ENCODE assay signal across 12 mouse cellular contexts in the genomic region with DNA sequence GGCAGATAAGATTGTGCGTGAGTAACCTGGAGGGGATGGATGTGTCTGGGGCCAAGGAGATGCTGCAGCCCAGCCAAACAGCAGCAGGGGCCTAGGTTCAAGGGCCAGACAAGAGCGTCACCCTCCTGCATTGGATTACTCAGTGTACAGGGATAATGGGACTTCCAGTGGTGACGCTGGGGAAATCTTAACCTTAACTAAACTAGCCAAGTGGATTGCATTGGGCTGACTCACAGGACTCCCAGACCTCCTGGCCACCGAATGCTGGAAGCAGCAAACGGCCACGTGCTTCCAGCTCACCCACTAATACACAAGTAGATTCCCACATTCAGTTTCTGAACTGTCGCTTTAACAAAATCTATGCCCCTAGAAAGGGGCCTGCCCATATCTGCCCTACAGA. TPM values are rescaled to one million over a fixed set of nuclear protein-coding genes. Genes with fewer than 3 reads are reported as not detected.
DNase-seq lines count a peak whose midpoint lies in the region; ATAC-seq lines count a peak whose summit lies in the region.
"Had no signal": no experiment of that assay in that cellular context is flagged by ENCODE, and none has a peak within 500 bp of the region (broad histone marks: within the 10 kb centered on the region; RNA-seq: fewer than 3 reads in every experiment).

No protein-coding gene starts in this region.

- no peak overlapping the region for H3K4me3 ChIP-seq in intestine, embryonic 16.5 days (ENCODE audit: low read length)
- H3K4me3 ChIP-seq: midbrain, embryonic 15.5 days had no signal

- H3K9ac ChIP-seq in intestine, embryonic 16.5 days (ENCODE audit: low read depth, low read length) = no peak overlapping the region
- H3K9ac ChIP-seq: midbrain, embryonic 15.5 days had no signal

- H3K4me1 ChIP-seq in intestine, embryonic 16.5 days (ENCODE audit: control insufficient read depth, insufficient read depth, low read length) = peaks cover 21% of the 10 kb centered on the region
- H3K4me1 ChIP-seq: midbrain, embryonic 15.5 days had no signal

- no peak overlapping the region for H3K4me2 ChIP-seq in intestine, embryonic 16.5 days (ENCODE audit: low read depth, low read length)
- H3K4me2 ChIP-seq: midbrain, embryonic 15.5 days had no signal

- H3K9me3 ChIP-seq in intestine, embryonic 16.5 days (ENCODE audit: control insufficient read depth, low read length) = no peaks in the 10 kb centered on the region
- H3K9me3 ChIP-seq: midbrain, embryonic 15.5 days had no signal

- no peak overlapping the region for H3K27ac ChIP-seq in intestine, embryonic 16.5 days (ENCODE audit: low read length)
- H3K27ac ChIP-seq: kidney, postnatal 0 days; midbrain, embryonic 15.5 days had no signal

- H3K36me3 ChIP-seq in intestine, embryonic 16.5 days (ENCODE audit: control insufficient read depth, insufficient read depth, low read length) = peaks cover 3% of the 10 kb centered on the region; the same call in 1 of the 2 replicates
- H3K36me3 ChIP-seq: midbrain, embryonic 15.5 days had no signal

- WGBS in intestine, embryonic 16.5 days = 55% methylated on average over 7 of the region's 7 CpGs

- DNase-seq in heart, adult 18-20 months = peak; percentile 60 to 80
- DNase-seq in heart, postnatal 4 days = no peak
- DNase-seq in NIH3T3 (ENCODE audit: low read depth) = peak; percentile 94
- DNase-seq in gastrocnemius, postnatal 25 days = peak; percentile 72
- no peak for DNase-seq in left cerebral cortex, adult 11 months (ENCODE audit: low spot score)
- DNase-seq: right cerebral cortex, adult 18-20 months; thymus, postnatal 25 days had no signal

- peak; percentile 3; the same call in 1 of the 2 replicates for ATAC-seq in intestine, embryonic 16.5 days
- ATAC-seq in inflammation-experienced regulatory T-cells, adult 6 months = no peak
- ATAC-seq: hindbrain, embryonic 16.5 days; midbrain, embryonic 15.5 days had no signal

- H3K27me3 ChIP-seq in intestine, embryonic 16.5 days (replicated peaks; ENCODE audit: control insufficient read depth, insufficient read depth, low read length) = no peaks in the 10 kb centered on the region
- H3K27me3 ChIP-seq: midbrain, embryonic 15.5 days had no signal

RNA-seq across cellular contexts. Expression of a gene that starts 18.0 kb away (rescaled TPM):
- total RNA-seq in heart, adult 18-20 months (2021) = 100 to 1,000 TPM; 338 to 357 TPM
- 10 to 100 TPM; 86.8 to 96.6 TPM for total RNA-seq in heart, postnatal 4 days (2021)
- 100 to 1,000 TPM; 192 to 236 TPM for total RNA-seq in gastrocnemius, postnatal 25 days (2021)
- polyA plus RNA-seq in intestine, embryonic 16.5 days (2015; fragmentation: Nextera tagmentation; extraction: Ambion mirVana) = 14.7 and 18.0 TPM in 2 replicates
- 1 to 10 TPM; 3.9 to 9.0 (median 4.5) TPM for polyA plus RNA-seq in inflammation-experienced regulatory T-cells, adult 6 months (2017; shearing (Covaris generic))

RNA-seq across cellular contexts. Expression of a gene that starts 51.1 kb away (rescaled TPM):
- total RNA-seq in heart, adult 18-20 months (2021) = 10 to 100 TPM; 20.2 to 20.3 TPM
- 10 to 100 TPM; 47.0 to 47.2 TPM for total RNA-seq in heart, postnatal 4 days (2021)
- total RNA-seq in gastrocnemius, postnatal 25 days (2021) = 10 to 100 TPM; 17.2 to 19.3 TPM
- polyA plus RNA-seq in intestine, embryonic 16.5 days (2015; fragmentation: Nextera tagmentation; extraction: Ambion mirVana) = 80.1 and 82.6 TPM in 2 replicates
- 10 to 100 TPM; 41.9 to 88.1 (median 72.5) TPM for polyA plus RNA-seq in inflammation-experienced regulatory T-cells, adult 6 months (2017; shearing (Covaris generic))

Comparison
In these comparisons a context has a peak if more than half of its experiments do, and no peak if none do; other contexts are left out.
1. DNase-seq: peak in heart, adult 18-20 months (2 of 2), NIH3T3 (single experiment) and gastrocnemius, postnatal 25 days (single experiment); none in heart, postnatal 4 days (single experiment) and left cerebral cortex, adult 11 months (single experiment).